Mouse (Mus musculus): ENCODE results near the gene Foxi1.
"Not testable (repeated sequence)": the region's sequence is repeated elsewhere in the genome, so short reads cannot be mapped to it uniquely, and the experiment has no call there.

The Foxi1 gene

DNA sequence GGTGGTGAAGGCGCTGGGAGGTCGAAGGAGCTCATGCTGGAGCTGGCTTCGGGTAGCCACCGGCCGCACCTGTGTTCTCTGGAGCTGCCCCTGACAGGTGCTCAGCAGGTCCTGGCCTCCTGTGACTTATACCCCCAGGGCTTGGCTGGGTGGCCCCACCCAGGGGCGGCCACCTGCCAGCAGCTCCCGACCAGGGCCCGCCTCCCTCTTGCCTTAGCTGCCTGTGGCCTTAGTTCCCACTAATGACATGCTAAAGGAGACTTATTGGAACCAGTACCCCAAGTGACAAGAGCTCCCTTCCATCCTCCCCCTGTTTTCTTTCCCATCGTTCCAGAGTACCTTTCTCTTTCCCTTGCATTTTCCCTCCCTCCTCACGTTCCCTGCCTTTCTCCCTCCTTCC is at the start of gene Foxi1:
Gene Foxi1 (minus strand): TSS at position 101 of the 400 bp plus-strand sequence.
- DNase-seq, result no peak

DNA sequence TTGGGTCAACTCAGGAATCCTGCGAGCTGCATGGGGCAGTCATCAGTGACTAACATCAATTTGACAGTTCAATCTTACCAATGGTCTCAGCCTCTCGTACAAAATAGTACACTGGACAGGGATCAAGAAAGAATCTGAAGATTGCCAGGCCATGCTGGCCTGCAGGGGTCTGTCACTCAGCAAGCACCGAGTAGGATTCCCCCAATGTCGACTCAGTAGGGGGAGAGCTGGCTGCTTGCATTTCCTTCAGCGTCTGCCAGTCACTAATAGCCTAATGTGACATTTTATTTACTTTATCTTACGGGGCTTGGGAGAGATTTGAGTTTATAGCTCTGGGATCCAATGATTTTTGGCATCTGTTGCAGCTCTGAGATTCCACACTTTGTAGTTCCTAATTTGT is 35.1 kb upstream of the Foxi1 start:
- DNase-seq, result no peak

DNA sequence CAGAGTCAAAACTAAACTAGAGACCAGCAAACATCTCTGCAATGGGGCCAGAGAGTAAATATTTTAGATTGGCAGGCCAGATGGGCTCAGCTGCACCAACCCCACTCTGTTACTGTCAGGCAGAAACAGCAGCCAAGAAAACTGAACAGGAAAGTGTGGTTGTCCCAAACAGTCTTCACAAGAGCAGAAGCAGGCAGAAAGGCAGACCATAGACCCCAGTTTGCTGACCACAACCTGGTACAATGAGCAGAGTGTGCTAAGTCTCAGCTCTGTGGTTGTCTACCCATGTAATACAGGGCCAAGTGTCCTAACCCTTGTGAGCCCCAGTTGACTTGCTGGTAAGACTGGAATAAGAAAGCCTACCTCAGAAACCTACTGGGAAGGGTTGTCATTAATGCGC is 32.4 kb upstream of the Foxi1 start:
- no peak for DNase-seq

DNA sequence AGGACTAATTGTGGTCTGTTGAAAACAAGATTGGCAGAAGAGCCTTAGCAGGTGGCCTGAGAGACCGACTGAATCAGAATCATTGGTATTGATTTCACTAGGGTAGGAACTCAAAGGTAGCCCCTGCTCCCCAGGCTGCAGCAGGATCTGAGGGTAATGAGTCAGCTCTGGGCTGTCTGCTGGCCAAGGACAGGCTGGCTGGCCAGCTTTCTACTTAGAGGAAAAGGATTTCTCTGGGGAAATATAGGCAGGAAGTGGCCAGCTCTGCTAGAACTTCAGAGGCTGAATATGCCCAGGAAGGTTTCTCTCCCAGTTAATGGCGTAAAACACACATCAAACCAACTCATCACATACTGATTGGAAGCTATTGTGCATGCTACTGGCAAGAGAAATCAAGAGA is 31.8 kb upstream of the Foxi1 start:
- no peak for DNase-seq

DNA sequence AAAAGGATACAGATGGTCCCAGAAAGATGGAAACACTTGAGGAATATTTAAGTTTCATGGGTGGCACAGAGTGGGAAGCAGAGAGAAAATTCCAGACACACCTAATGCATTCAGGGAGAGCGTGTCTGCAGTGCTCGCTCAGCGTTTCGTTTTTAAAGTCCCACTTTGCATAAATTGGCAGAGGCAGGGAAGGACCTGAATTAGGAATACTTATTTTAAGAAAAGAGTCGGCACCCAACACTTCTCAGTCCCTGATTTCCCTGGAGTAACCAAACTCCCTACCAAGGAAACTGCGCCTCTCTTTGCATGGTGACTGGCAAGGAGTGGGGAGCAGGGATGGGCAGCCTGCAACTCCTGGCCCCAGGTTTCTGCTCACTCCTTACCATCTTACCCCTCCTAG is 29.0 kb upstream of the Foxi1 start:
- no peak for DNase-seq

DNA sequence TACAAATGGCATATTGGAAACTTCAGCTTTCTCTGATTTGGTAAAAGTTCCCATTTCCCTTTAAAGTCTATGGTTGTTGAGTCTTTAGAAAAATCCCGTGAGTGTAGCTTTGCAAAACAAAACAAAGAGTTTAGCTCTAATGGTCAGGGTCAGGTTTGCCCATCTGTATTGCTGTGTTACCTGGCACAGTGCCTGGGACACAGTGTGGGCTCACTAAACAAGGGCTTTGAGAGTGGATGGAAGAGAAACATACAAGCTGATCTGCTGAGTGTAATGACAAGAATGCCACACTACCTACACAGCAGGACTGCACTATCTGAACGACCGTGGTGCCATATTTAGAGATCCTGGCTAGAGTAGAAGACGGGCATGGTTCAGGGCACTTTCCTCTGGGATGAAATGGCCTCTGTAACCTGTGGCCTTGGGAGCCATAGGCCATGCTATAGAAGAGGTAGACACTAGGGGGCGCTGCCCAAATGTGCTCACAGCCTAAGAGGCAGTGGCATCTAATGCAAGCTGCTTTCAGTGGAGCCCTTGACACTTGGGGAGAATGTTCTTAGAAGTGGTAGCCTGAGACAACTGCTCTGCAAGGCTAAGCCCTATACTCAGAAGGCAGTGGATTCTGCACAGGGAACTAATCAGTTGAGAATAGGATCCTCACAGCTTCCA is 28.3 kb upstream of the Foxi1 start:
- DNase-seq, result peak; percentile 11

DNA sequence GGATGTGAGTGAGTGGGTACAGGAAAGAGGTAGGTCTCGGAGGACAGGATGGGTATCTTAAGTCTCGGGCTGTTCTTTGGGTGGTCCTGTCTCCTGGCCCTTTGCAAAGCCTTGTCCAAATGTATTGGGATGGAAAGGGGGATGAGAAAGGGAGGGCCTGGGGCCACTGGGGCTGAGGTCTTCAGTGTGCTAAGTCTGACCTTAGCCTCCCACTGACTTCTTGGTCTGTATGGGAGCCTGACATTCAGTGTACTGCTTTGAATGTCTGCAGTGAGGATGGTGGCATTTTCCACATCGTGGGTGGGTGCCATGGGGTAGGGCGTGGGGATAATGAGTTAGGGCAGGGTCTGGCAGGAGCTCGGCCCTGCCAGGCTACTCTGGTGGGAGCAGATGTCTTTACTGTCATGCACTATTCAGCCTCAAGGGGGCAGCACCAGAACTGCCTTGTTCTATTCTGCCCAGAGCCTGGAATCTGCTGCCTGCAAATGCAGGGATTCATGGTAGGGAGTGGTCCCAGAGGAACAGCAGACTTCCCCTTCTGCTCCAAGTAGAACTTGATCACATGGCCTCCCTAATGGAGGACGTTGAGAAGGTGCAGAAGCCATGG is 21.0 kb upstream of the Foxi1 start:
- peak; percentile 45 for DNase-seq

DNA sequence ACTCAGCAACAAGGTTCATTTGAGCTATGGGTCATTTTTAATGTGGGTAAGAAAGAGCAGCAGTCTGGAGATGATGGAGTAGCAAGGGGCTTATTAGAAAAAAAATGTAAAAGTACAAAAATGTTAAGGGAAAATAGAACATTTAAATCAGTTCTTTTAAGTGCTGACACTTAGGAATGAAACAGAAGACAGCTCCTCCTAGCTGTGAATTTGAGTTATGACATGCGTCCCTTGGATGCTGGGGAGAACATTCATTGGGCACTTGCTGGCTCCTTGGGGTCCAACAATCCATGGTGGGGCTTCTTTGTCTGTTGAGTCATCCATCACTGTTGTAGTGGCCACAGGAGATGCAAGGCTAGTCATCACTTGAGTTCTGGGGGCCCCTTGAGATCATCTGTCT is 19.3 kb upstream of the Foxi1 start:
- no peak for DNase-seq

DNA sequence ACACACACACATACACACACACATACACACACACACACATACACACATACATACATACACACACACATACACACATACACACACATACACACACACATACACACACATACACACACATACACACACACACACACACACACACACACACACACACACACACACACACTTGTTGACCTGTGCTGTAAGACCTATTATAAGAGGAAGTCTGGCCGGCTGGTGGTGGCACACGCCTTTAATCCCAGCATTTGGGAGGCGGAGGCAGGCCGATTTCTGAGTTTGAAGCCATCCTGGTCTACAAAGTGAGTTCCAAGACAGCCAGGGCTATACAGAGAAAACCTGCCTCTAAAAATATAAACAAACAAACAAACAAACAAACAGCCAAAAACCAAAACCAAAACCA is 12.7 kb upstream of the Foxi1 start:
- not testable (repeated sequence) for DNase-seq

DNA sequence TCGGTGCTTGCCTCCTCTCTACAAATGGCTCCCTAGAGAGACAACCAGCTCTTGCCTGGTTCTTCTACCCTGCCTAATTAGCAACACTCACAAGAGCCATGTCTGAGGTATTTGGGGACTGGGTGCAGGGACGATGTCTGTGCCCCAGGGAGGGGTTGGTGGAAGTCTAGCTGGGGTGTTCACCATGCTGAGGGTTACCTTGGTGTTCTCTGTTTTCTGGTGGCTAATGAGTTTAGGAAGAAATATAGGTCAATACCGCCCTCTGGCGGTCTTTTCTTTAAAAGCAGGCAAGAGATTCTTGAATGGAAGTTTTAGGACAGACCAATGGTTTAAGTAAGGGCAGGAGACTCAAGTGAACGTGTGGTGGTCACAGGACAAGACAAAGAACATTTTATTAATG is 5.0 kb upstream of the Foxi1 start:
- DNase-seq, result peak; percentile 77

DNA sequence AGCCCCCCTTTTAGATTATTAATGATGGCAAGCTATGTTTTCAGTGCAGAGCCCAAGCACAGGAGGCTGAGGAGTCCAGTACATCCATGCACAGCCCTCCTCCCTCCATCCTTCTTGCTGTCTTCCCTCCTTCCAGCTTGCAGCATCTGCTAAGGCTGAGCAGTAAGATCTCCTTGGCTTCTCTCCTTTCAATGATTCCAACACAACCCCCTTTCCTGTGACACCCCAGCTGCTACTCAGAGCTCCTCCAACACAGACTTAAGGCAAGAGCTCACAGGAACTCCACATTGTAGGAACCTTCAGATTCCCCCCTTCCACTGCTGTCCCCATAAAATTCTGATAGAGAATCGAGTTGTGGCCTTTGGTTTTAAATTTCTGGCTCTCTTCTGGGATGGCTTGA is 5.1 kb downstream of the Foxi1 start:
- DNase-seq, result no peak

DNA sequence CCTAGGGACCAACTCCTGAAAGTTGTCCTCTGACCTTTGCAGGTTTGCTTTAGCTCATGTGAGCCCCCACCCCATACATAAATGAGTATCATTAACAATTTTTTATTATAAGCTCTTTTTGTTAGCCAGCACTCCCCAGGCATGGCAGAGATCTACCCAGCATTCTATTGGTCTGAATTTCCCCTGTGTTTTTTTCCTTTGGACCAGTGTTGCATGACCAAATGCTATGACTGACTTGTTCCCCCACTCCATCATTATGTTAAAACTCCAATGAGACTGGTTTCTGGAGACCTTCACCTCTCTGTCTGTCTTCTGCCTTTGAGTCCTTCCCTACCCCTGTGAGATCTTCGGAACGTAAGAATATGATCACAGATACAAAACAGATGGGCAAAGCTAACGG is 12.7 kb downstream of the Foxi1 start:
- no peak for DNase-seq

DNA sequence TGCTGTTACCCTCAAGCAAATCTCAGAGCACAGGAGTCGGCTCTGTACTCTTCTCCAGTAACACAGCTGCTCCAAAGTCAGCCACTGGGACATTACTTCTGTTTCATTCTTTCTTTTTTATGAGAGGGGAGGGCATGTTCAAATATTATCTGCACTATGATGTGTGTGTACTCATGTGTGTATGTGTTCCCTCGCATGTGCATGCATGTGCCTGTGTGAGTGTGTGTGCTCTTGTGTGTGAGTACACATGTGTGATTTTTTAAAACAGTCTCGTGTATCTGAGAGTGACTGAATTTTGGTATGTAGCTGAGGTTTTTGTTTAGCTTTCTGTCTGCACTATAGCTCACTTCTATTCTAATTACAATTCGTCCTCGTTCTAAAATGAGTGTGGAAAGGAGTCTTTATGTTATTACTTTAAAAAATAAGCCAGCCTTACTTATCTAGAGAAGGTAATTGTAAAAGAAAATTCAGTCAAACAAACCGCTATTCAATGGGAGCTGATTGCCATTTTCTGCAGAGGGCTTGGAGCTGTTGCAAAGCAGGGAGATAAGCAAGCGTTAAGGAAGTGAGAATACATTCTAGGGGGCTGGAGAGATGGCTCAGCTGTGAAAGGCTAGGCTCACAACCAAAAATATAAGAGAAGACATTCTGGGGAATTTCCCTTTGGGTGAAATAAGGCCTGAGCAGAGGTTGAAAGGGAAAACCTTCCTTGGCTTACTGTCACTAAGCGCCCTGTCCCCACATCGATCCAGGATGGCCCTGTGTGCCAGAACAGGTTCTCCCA is 13.5 kb downstream of the Foxi1 start:
- DNase-seq, result no peak

DNA sequence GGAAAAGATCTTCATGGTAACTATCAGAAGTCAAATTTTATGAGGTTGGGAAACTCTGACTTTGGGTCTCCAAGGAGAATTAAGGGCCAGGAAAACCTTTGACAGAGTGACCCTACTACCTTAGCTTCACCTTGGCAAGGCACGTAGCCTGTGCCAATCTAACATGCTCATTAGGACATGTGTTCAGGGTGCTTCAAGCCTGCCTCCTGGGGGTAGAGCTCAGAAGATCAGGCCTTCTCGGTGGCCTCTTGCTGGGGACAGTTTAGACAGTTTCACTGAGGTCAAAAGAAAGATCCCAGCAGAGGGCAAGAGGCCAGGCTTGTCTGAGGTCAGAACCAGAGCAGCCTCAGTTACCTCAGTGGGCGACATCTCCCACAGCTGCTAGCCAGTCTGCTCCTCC is 14.2 kb downstream of the Foxi1 start:
- DNase-seq, result no peak

DNA sequence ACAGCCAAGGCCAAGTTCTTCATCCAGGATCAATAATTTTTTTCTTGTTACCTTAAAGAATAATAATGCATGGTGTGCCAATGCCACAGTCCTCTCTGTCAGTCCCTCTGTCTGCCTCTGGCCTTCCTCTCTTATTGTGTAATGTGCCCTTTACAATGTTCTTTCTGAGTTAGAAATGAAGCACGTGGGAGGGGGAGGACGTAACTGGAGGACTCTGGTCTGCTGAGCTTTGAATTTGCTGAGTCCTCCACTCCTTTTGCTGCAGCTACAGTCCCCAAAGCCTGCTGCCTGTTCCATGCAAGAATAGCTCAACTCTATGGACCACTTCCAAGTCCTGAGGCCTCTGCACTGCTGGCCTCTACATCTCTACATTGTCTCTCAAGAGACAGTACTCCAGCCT is 23.6 kb downstream of the Foxi1 start:
- DNase-seq, result peak; percentile 44

DNA sequence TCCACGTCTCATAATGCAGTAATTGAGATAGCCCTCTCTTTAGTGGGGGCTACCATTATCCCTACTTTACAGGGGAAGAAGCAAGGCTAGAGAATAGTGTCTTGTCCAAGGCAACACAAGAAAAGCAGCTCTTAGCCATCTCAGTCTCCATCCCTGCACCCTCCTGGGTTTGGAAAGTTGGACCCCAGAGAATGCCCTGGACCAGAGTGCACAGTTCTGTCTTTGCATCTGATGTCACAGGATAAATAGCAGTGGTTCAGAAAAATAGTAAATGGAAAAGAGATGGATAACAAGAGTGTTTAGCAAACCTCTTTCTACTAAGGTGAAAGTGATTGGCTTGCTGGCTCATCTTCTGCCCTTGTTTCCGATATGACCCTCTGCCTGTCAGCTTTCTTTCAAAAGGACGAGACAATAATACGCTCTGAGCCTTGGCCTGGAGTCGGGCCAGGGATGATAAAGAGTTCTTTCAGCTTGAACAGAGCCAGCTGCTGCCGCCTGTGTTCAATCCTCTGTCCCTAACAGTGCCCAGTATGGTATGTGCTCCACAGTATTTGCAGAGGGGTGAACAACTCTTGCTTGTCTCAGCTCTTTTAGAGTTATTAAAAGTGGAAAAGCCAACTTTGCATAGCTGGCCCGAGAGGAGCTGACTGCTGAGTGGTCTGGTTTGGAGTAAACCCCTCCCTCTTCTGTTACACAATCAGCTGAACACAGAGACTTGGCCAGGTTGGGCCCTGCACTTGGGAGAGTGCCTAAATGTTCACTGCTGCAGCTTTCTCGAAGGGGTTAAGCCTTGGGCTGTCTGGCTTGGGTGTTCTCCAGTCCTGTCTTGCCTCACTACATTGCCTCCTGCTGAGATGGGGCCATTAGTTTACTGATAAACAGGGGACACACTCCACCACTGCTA is 26.4 kb downstream of the Foxi1 start:
- DNase-seq, result peak; percentile 70

DNA sequence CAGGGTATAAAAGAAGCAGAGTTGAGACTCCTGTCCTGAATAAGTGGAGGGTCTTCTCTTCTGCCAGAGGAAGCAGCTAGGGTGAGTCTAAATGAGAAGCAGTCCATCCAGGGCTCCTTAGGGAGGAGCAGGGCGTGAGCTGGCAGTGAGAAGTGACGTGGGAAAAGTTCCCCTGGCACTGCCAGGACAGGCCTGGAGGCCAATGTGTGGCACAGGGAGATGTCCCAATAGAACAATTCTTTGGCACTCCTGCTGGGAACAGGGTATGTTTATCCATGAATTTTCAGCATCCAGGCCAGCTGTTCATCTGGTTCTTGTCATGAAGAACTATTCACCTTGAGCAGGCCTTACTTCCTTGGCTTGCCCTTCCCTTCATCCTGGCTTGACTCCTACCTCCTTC is 29.1 kb downstream of the Foxi1 start:
- no peak for DNase-seq

DNA sequence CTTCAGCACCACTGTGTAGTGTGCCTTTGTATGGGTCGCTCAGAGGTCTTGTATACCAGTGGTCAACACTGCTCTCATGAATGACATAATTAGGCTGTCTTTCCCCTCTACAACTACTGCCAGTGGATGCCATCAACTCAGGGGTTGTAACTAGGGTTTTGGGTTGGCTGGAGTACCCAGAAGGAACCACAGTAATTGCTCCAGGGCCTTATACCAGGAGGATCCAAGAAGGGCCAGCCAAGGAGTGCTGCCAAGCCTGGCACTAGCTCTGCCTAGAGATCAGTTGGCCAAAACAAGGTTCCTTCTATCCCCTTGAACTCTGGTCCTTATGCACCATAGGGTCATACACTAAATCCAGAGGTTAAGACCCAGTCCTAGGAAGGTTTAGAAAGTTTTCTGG is 31.5 kb downstream of the Foxi1 start:
- DNase-seq, result no peak

DNA sequence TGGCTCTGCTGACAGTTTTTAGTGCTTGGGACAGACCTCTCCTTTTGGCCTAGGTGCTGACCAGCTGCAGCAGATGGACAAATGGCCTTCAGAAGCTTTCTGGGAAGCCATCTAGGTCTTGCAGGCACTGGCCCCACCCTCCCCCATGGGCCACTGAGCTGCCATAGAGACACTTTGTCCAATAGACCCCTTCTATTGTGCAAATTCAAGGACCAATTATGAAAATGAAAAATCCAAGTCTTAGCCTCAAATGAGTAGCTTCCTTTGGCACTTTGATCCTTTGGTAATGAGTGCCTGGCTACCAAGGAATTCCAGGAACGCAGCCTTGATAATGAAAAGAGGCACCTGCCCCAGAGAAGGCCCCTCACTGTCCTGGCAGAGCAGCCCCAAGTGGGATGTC is 36.7 kb downstream of the Foxi1 start:
- DNase-seq, result no peak

DNA sequence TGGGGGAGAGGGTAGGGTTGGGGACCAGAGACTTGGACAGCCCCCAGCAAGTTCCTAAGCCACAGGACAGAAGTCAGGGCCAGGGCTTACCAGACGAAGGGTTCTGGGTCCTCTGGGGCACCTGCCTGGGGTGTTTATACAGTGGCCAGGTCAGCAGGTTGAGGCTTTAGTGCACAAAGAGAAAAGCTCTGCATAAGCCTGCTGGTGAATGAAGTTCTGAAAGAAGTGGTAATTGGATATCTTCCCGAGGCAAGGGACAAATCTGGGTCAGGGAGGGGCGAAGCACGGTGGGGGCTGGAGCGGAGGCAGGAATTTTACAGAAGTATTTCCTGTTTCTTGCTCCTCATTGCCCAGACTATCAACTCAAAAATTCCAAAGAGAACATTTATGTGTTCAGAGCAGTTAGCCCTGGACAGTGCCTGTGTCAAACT is 38.4 kb downstream of the Foxi1 start:
- peak; percentile 48 for DNase-seq

DNA sequence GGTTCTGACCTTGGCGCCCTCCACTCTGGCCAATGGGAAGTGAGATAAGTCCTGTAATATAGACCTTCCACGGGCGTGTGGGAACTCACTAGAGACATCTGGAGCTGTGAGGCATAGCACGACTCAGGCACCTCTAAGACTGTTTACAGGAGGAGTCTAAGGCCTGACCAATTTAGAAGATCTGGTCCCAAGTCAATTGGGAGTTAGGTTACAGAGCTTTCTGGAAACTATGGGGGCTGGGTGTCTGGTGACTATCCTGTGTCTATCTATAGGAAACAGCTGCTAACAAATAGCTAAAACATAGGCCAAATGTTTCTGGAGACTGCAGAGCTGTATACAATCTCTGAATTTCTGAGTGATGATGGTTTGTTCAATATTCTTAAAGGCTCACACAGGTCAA is 41.5 kb downstream of the Foxi1 start:
- no peak for DNase-seq

DNA sequence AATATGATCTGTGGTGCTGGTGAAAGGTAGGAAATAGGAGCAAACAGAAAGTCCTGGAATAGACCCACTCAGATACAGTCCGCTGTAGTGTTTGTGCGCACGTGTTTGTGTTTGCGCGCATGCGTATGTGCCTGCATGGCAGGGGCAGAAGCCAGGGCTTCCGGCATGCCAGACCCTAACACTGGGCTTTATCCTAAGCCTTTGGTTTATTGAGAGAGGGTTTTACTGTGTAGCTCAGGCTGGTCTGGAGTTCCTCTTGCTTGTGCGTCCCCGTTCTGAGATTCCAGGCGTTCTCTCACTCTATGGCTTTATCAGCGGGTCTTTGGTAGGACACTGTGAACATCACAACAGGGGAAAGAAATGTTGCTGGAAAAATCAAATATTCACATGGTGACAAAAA is 42.6 kb downstream of the Foxi1 start:
- no peak for DNase-seq

DNA sequence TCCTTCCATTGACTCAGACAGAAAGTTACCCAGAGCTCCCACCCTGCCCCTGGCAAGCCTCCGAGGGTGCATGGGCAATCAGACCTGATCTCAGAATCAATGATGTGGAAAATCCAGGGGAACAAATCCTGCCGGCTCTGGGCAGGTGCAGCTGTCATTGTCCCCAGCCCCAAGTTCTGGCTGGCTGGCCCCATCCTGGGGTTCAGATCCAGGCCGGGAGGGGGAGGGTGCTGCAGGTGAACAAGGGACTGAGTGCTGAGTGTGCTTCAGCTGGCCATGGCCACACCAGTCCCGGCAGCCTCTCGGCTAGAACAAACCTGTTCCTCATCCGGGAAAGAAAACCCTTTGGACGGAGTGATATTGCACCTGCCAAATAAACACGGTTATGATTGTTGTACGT is 49.0 kb downstream of the Foxi1 start:
- DNase-seq, result peak; percentile 27
